Mouse (Mus musculus): ENCODE data around the gene Itpkb. TPM values are rescaled to one million over a fixed set of nuclear protein-coding genes. Genes with fewer than 3 reads are reported as not detected.
A peak's percentile ranks its signal among the peaks of the same experiment; 100 is the strongest.

Itpkb gene
- polyA plus RNA-seq, 1 experiment from 2014 or later, result 3.4 TPM

- peak overlapping the region; percentile 36; the same call in 1 of the 2 replicates for H3K9ac ChIP-seq
- H3K4me1 ChIP-seq (replicated peaks), result peaks cover 25% of the 10 kb centered on the region
- H3K27ac ChIP-seq, result no peak overlapping the region
- no peaks in the 10 kb centered on the region for H3K9me3 ChIP-seq
- no peak overlapping the region for H3K4me2 ChIP-seq
- H3K36me3 ChIP-seq, result no peaks in the 10 kb centered on the region
- no peak overlapping the region for H3K4me3 ChIP-seq
- WGBS, result 14% methylated on average over 9 of the region's 9 CpGs
- peaks cover 6% of the 10 kb centered on the region; the same call in 1 of the 2 replicates for H3K27me3 ChIP-seq
- no peak for ATAC-seq (ENCODE audit: low FRiP score)
Observed at GRCm38 (mm10) chr1:180434925-180435324, 104.6 kb downstream of the Itpkb start.

GRCm38 (mm10) chr1:180439496-180439895, 109.2 kb downstream of the Itpkb start:
- Histone ChIP-seq H3K4me1 (replicated peaks) (peaks cover 4% of the 10 kb centered on the region; the same call in 1 of the 2 replicates), H3K4me3 (no peak overlapping the region), H3K9me3 (no peaks in the 10 kb centered on the region), H3K9ac (no peak overlapping the region), H3K36me3 (no peaks in the 10 kb centered on the region), H3K27me3 (peaks cover 6% of the 10 kb centered on the region; the same call in 1 of the 2 replicates), H3K27ac (no peak overlapping the region), H3K4me2 (no peak overlapping the region)
- 83% methylated on average over 4 of the region's 4 CpGs for WGBS
- ATAC-seq (ENCODE audit: low FRiP score), result no peak

GRCm38 (mm10) chr1:180444411-180444810, 114.1 kb downstream of the Itpkb start:
- no peaks in the 10 kb centered on the region for H3K36me3 ChIP-seq
- no peak overlapping the region for H3K27ac ChIP-seq
- no peak for ATAC-seq (ENCODE audit: low FRiP score)
- no peaks in the 10 kb centered on the region for H3K27me3 ChIP-seq
- no peaks in the 10 kb centered on the region for H3K9me3 ChIP-seq
- no peak overlapping the region for H3K4me2 ChIP-seq
- no peak overlapping the region for H3K9ac ChIP-seq
- WGBS, result 63% methylated on average over 3 of the region's 3 CpGs
- H3K4me1 ChIP-seq (replicated peaks), result peaks cover 8% of the 10 kb centered on the region
- H3K4me3 ChIP-seq, result no peak overlapping the region

- no peak overlapping the region for H3K4me2 ChIP-seq
- no peak overlapping the region for H3K27ac ChIP-seq
- peaks cover 8% of the 10 kb centered on the region for H3K4me1 ChIP-seq (replicated peaks)
- no peaks in the 10 kb centered on the region for H3K9me3 ChIP-seq
- no peaks in the 10 kb centered on the region for H3K36me3 ChIP-seq
- no peaks in the 10 kb centered on the region for H3K27me3 ChIP-seq
- WGBS, result 74% methylated on average over 2 of the region's 2 CpGs
- H3K9ac ChIP-seq, result no peak overlapping the region
- ATAC-seq (ENCODE audit: low FRiP score), result no peak
- H3K4me3 ChIP-seq, result no peak overlapping the region
Observed at GRCm38 (mm10) chr1:180449641-180450040, 119.4 kb downstream of the Itpkb start.

GRCm38 (mm10) chr1:180458274-180458673, 128.0 kb downstream of the Itpkb start:
- WGBS, result 52% methylated on average over 6 of the region's 6 CpGs
- 0 out of 2 replicates have a peak overlapping the region, but pooled peaks have one; percentile 29 for H3K9ac ChIP-seq
- ATAC-seq (ENCODE audit: low FRiP score), result no peak

GRCm38 (mm10) chr1:180458680-180459079, 128.4 kb downstream of the Itpkb start:
- no peak for ATAC-seq (ENCODE audit: low FRiP score)
- H3K4me2 ChIP-seq, result no peak overlapping the region
- H3K4me3 ChIP-seq, result no peak overlapping the region
- no peaks in the 10 kb centered on the region for H3K36me3 ChIP-seq
- H3K4me1 ChIP-seq (replicated peaks), result peaks cover 30% of the 10 kb centered on the region
- H3K27me3 ChIP-seq, result 0 out of 2 replicates have a peak, but pooled peaks cover under 1% of the 10 kb centered on the region
- WGBS, result 65% methylated on average over 3 of the region's 3 CpGs
- no peaks in the 10 kb centered on the region for H3K9me3 ChIP-seq
- no peak overlapping the region for H3K9ac ChIP-seq
- no peak overlapping the region for H3K27ac ChIP-seq

More at GRCm38 (mm10) chr1:180458274-180458673, 128.0 kb downstream of the Itpkb start:
- no peaks in the 10 kb centered on the region for H3K27me3 ChIP-seq
- H3K9me3 ChIP-seq, result no peaks in the 10 kb centered on the region
- peaks cover 30% of the 10 kb centered on the region for H3K4me1 ChIP-seq (replicated peaks)
- no peak overlapping the region for H3K4me2 ChIP-seq
- H3K36me3 ChIP-seq, result no peaks in the 10 kb centered on the region
- H3K4me3 ChIP-seq, result no peak overlapping the region
- H3K27ac ChIP-seq, result 0 out of 2 replicates have a peak overlapping the region, but pooled peaks have one; percentile 8

GRCm38 (mm10) chr1:180460721-180461120, 130.4 kb downstream of the Itpkb start:
- no peak overlapping the region for H3K27ac ChIP-seq
- H3K4me1 ChIP-seq (replicated peaks), result peaks cover 30% of the 10 kb centered on the region
- WGBS, result 58% methylated on average over 5 of the region's 5 CpGs
- no peak overlapping the region for H3K9ac ChIP-seq
- H3K36me3 ChIP-seq, result no peaks in the 10 kb centered on the region
- no peak overlapping the region for H3K4me3 ChIP-seq
- H3K4me2 ChIP-seq, result no peak overlapping the region
- no peak for ATAC-seq (ENCODE audit: low FRiP score)
- H3K9me3 ChIP-seq, result no peaks in the 10 kb centered on the region
- H3K27me3 ChIP-seq, result 0 out of 2 replicates have a peak, but pooled peaks cover 3% of the 10 kb centered on the region

GRCm38 (mm10) chr1:180462396-180462795, 132.1 kb downstream of the Itpkb start:
- Histone ChIP-seq H3K4me2 (no peak overlapping the region), H3K4me1 (replicated peaks) (peaks cover 28% of the 10 kb centered on the region), H3K36me3 (no peaks in the 10 kb centered on the region), H3K27ac (no peak overlapping the region), H3K9ac (no peak overlapping the region), H3K9me3 (0 out of 2 replicates have a peak, but pooled peaks cover 3% of the 10 kb centered on the region), H3K27me3 (0 out of 2 replicates have a peak, but pooled peaks cover 3% of the 10 kb centered on the region), H3K4me3 (no peak overlapping the region)
- ATAC-seq (ENCODE audit: low FRiP score), result no peak
- WGBS, result 92% methylated on average over 5 of the region's 5 CpGs

- no peaks in the 10 kb centered on the region for H3K36me3 ChIP-seq
- 0 out of 2 replicates have a peak, but pooled peaks cover 3% of the 10 kb centered on the region for H3K27me3 ChIP-seq
- 72% methylated on average over 5 of the region's 5 CpGs for WGBS
- H3K27ac ChIP-seq, result no peak overlapping the region
- no peak overlapping the region for H3K4me3 ChIP-seq
- H3K9me3 ChIP-seq, result 0 out of 2 replicates have a peak, but pooled peaks cover 3% of the 10 kb centered on the region
- no peak overlapping the region for H3K4me2 ChIP-seq
- no peak for ATAC-seq (ENCODE audit: low FRiP score)
- H3K9ac ChIP-seq, result no peak overlapping the region
- H3K4me1 ChIP-seq (replicated peaks), result peaks cover 22% of the 10 kb centered on the region
Observed at GRCm38 (mm10) chr1:180462983-180463475, 132.7 kb downstream of the Itpkb start.

- H3K4me3 ChIP-seq, result no peak overlapping the region
- H3K27me3 ChIP-seq, result 0 out of 2 replicates have a peak, but pooled peaks cover 3% of the 10 kb centered on the region
- WGBS, result 74% methylated on average over 5 of the region's 5 CpGs
- no peak overlapping the region for H3K27ac ChIP-seq
- ATAC-seq (ENCODE audit: low FRiP score), result no peak
- H3K4me1 ChIP-seq (replicated peaks), result peaks cover 10% of the 10 kb centered on the region
- no peak overlapping the region for H3K9ac ChIP-seq
- H3K4me2 ChIP-seq, result no peak overlapping the region
- H3K9me3 ChIP-seq, result 0 out of 2 replicates have a peak, but pooled peaks cover 3% of the 10 kb centered on the region
- H3K36me3 ChIP-seq, result no peaks in the 10 kb centered on the region
Observed at GRCm38 (mm10) chr1:180464357-180464756, 134.1 kb downstream of the Itpkb start.

- peaks cover 3% of the 10 kb centered on the region; the same call in 1 of the 2 replicates for H3K4me1 ChIP-seq (replicated peaks)
- H3K4me3 ChIP-seq, result no peak overlapping the region
- no peak overlapping the region for H3K9ac ChIP-seq
- no peak for ATAC-seq (ENCODE audit: low FRiP score)
- H3K36me3 ChIP-seq, result no peaks in the 10 kb centered on the region
- WGBS, result 71% methylated on average over 5 of the region's 5 CpGs
- H3K4me2 ChIP-seq, result no peak overlapping the region
- no peak overlapping the region for H3K27ac ChIP-seq
- 0 out of 2 replicates have a peak, but pooled peaks cover 3% of the 10 kb centered on the region for H3K27me3 ChIP-seq
- 0 out of 2 replicates have a peak, but pooled peaks cover 3% of the 10 kb centered on the region for H3K9me3 ChIP-seq
Observed at GRCm38 (mm10) chr1:180465620-180466019, 135.3 kb downstream of the Itpkb start.

GRCm38 (mm10) chr1:180468004-180468403, 137.7 kb downstream of the Itpkb start:
- no peak overlapping the region for H3K9ac ChIP-seq
- no peak overlapping the region for H3K4me3 ChIP-seq
- H3K4me2 ChIP-seq, result no peak overlapping the region
- no peaks in the 10 kb centered on the region for H3K36me3 ChIP-seq
- H3K27me3 ChIP-seq, result 0 out of 2 replicates have a peak, but pooled peaks cover 3% of the 10 kb centered on the region
- ATAC-seq (ENCODE audit: low FRiP score), result no peak
- 87% methylated on average over 4 of the region's 4 CpGs for WGBS
- H3K4me1 ChIP-seq (replicated peaks), result no peaks in the 10 kb centered on the region
- no peak overlapping the region for H3K27ac ChIP-seq
- 0 out of 2 replicates have a peak, but pooled peaks cover 3% of the 10 kb centered on the region for H3K9me3 ChIP-seq

- no peak overlapping the region for H3K9ac ChIP-seq
- H3K9me3 ChIP-seq, result no peaks in the 10 kb centered on the region
- no peak overlapping the region for H3K27ac ChIP-seq
- no peak for ATAC-seq (ENCODE audit: low FRiP score)
- no peaks in the 10 kb centered on the region for H3K36me3 ChIP-seq
- H3K4me1 ChIP-seq (replicated peaks), result no peaks in the 10 kb centered on the region
- no peaks in the 10 kb centered on the region for H3K27me3 ChIP-seq
- no peak overlapping the region for H3K4me2 ChIP-seq
- H3K4me3 ChIP-seq, result no peak overlapping the region
Observed at GRCm38 (mm10) chr1:180473566-180473965, 143.3 kb downstream of the Itpkb start.
